Mouse (Mus musculus): ENCODE measurements around the gene Arel1. TPM values are rescaled to one million over a fixed set of nuclear protein-coding genes. Genes with fewer than 3 reads are reported as not detected.
A peak's percentile ranks its signal among the peaks of the same experiment; 100 is the strongest.

Gene Arel1
- polyA plus RNA-seq (2015; fragmentation: Nextera tagmentation; extraction: Ambion mirVana): 30.8 and 31.1 TPM in 2 replicates

GRCm38 (mm10) chr12:84970428-84971096 is at the start of gene Arel1, which contains the start of gene Fcf1:
TSS of gene Arel1 (minus strand) at chr12:84970900.
TSS of gene Fcf1 (plus strand) at chr12:84970897.
- Histone ChIP-seq H3K27ac (replicated peaks) (peak within 1 kb of the TSS; percentile 72), H3K9ac (peak within 1 kb of the TSS; percentile 72)

GRCm38 (mm10) chr12:85012185-85012584 is 41.5 kb upstream of the Arel1 start:
- ATAC-seq (ENCODE audit: low FRiP score, low read depth): no peak
- no peaks in the 10 kb centered on the region for H3K4me1 ChIP-seq (replicated peaks)
- H3K4me3 ChIP-seq: no peak overlapping the region
- H3K4me2 ChIP-seq: no peak overlapping the region
- peaks cover 39% of the 10 kb centered on the region for H3K36me3 ChIP-seq
- H3K27ac ChIP-seq (replicated peaks): no peak overlapping the region
- no peaks in the 10 kb centered on the region for H3K27me3 ChIP-seq
- no peak overlapping the region for H3K9ac ChIP-seq
- H3K9me3 ChIP-seq: no peaks in the 10 kb centered on the region
- WGBS: 94% methylated on average over 2 of the region's 2 CpGs

More at GRCm38 (mm10) chr12:84970428-84971096, at the start of gene Arel1, which contains the start of gene Fcf1:
- peak within 1 kb of the TSS; percentile 70 for H3K4me2 ChIP-seq
- peak within 1 kb of the TSS; percentile 65 for H3K4me3 ChIP-seq
- peaks cover 25% of the 10 kb centered on the region; the same call in 1 of the 2 replicates for H3K36me3 ChIP-seq
- WGBS: under 1% methylated on average over 42 of the region's 42 CpGs
- no peaks in the 10 kb centered on the region for H3K27me3 ChIP-seq
- H3K4me1 ChIP-seq (replicated peaks): peaks cover 25% of the 10 kb centered on the region
- ATAC-seq (ENCODE audit: low FRiP score, low read depth): peak; percentile 84
- no peaks in the 10 kb centered on the region for H3K9me3 ChIP-seq

- H3K9ac ChIP-seq: no peak overlapping the region
- no peaks in the 10 kb centered on the region for H3K9me3 ChIP-seq
- no peak overlapping the region for H3K27ac ChIP-seq (replicated peaks)
- no peaks in the 10 kb centered on the region for H3K4me1 ChIP-seq (replicated peaks)
- H3K27me3 ChIP-seq: no peaks in the 10 kb centered on the region
- no peak overlapping the region for H3K4me3 ChIP-seq
- WGBS: 88% methylated on average over 2 of the region's 2 CpGs
- ATAC-seq (ENCODE audit: low FRiP score, low read depth): no peak
- peaks cover 28% of the 10 kb centered on the region for H3K36me3 ChIP-seq
- H3K4me2 ChIP-seq: no peak overlapping the region
Observed at GRCm38 (mm10) chr12:85010541-85010940, 39.8 kb upstream of the Arel1 start.

- 86% methylated on average over 1 of the region's 1 CpGs for WGBS
- Histone ChIP-seq H3K9me3 (no peaks in the 10 kb centered on the region), H3K36me3 (peaks cover 25% of the 10 kb centered on the region), H3K4me1 (replicated peaks) (no peaks in the 10 kb centered on the region), H3K27ac (replicated peaks) (no peak overlapping the region), H3K9ac (no peak overlapping the region), H3K4me3 (no peak overlapping the region), H3K27me3 (no peaks in the 10 kb centered on the region), H3K4me2 (no peak overlapping the region)
- ATAC-seq (ENCODE audit: low FRiP score, low read depth): no peak
Observed at GRCm38 (mm10) chr12:85009776-85010175, 39.1 kb upstream of the Arel1 start.

- Histone ChIP-seq H3K4me2 (no peak overlapping the region), H3K9ac (no peak overlapping the region), H3K4me1 (replicated peaks) (no peaks in the 10 kb centered on the region), H3K4me3 (no peak overlapping the region), H3K27ac (replicated peaks) (no peak overlapping the region), H3K36me3 (peaks cover 9% of the 10 kb centered on the region; the same call in 1 of the 2 replicates), H3K9me3 (no peaks in the 10 kb centered on the region), H3K27me3 (no peaks in the 10 kb centered on the region)
- no peak for ATAC-seq (ENCODE audit: low FRiP score, low read depth)
Observed at GRCm38 (mm10) chr12:85007021-85007420, 36.3 kb upstream of the Arel1 start.

- Histone ChIP-seq H3K27ac (replicated peaks) (no peak overlapping the region), H3K9me3 (no peaks in the 10 kb centered on the region), H3K4me3 (no peak overlapping the region), H3K4me1 (replicated peaks) (no peaks in the 10 kb centered on the region), H3K27me3 (no peaks in the 10 kb centered on the region), H3K9ac (no peak overlapping the region), H3K4me2 (no peak overlapping the region), H3K36me3 (peaks cover 9% of the 10 kb centered on the region; the same call in 1 of the 2 replicates)
- no peak for ATAC-seq (ENCODE audit: low FRiP score, low read depth)
- WGBS: 97% methylated on average over 1 of the region's 1 CpGs
Observed at GRCm38 (mm10) chr12:85006206-85006605, 35.5 kb upstream of the Arel1 start.

- ATAC-seq (ENCODE audit: low FRiP score, low read depth): no peak
- H3K9ac ChIP-seq: peak overlapping the region; percentile 97; the same call in 1 of the 2 replicates
- H3K36me3 ChIP-seq: peaks cover 4% of the 10 kb centered on the region; the same call in 1 of the 2 replicates
- H3K4me3 ChIP-seq: peak overlapping the region; percentile 98
- H3K27me3 ChIP-seq: no peaks in the 10 kb centered on the region
- no peaks in the 10 kb centered on the region for H3K9me3 ChIP-seq
- peaks cover 24% of the 10 kb centered on the region for H3K4me1 ChIP-seq (replicated peaks)
- H3K27ac ChIP-seq (replicated peaks): no peak overlapping the region
- H3K4me2 ChIP-seq: peak overlapping the region; percentile 94
Observed at GRCm38 (mm10) chr12:84999053-84999452, 28.4 kb upstream of the Arel1 start.

GRCm38 (mm10) chr12:84996501-84997398 is 26.1 kb upstream of the Arel1 start:
- Histone ChIP-seq H3K9ac (peak overlapping the region; percentile 97), H3K4me1 (replicated peaks) (peaks cover 24% of the 10 kb centered on the region), H3K27me3 (no peaks in the 10 kb centered on the region), H3K27ac (replicated peaks) (peak overlapping the region; percentile 93), H3K9me3 (no peaks in the 10 kb centered on the region), H3K36me3 (no peaks in the 10 kb centered on the region), H3K4me3 (peak overlapping the region; percentile 98), H3K4me2 (peak overlapping the region; percentile 94)
- peak; percentile 69 for ATAC-seq (ENCODE audit: low FRiP score, low read depth)
- WGBS: 2% methylated on average over 23 of the region's 44 CpGs

- H3K4me3 ChIP-seq: peak within 1 kb of the TSS; percentile 98
- peak within 1 kb of the TSS; percentile 94 for H3K4me2 ChIP-seq
- WGBS: under 1% methylated on average over 45 of the region's 45 CpGs
- H3K9me3 ChIP-seq: no peaks in the 10 kb centered on the region
- H3K9ac ChIP-seq: peak within 1 kb of the TSS; percentile 97
- no peaks in the 10 kb centered on the region for H3K27me3 ChIP-seq
- ATAC-seq (ENCODE audit: low FRiP score, low read depth): peak; percentile 97
- H3K27ac ChIP-seq (replicated peaks): peak within 1 kb of the TSS; percentile 93
- H3K4me1 ChIP-seq (replicated peaks): peaks cover 24% of the 10 kb centered on the region
- H3K36me3 ChIP-seq: no peaks in the 10 kb centered on the region
Observed at GRCm38 (mm10) chr12:84996083-84996496, 25.4 kb upstream of the Arel1 start, which contains the start of gene Ylpm1. TSS of gene Ylpm1 (plus strand) at chr12:84996321.

- H3K9me3 ChIP-seq: no peaks in the 10 kb centered on the region
- 93% methylated on average over 9 of the region's 9 CpGs for WGBS
- no peak overlapping the region for H3K27ac ChIP-seq (replicated peaks)
- H3K4me2 ChIP-seq: peak overlapping the region; percentile 94
- H3K9ac ChIP-seq: peak overlapping the region; percentile 29; the same call in 1 of the 2 replicates
- no peaks in the 10 kb centered on the region for H3K36me3 ChIP-seq
- peaks cover 24% of the 10 kb centered on the region for H3K4me1 ChIP-seq (replicated peaks)
- H3K27me3 ChIP-seq: no peaks in the 10 kb centered on the region
- peak overlapping the region; percentile 98 for H3K4me3 ChIP-seq
- ATAC-seq (ENCODE audit: low FRiP score, low read depth): no peak
Observed at GRCm38 (mm10) chr12:84995112-84995761, 24.5 kb upstream of the Arel1 start.

- ATAC-seq (ENCODE audit: low FRiP score, low read depth): no peak
- H3K9ac ChIP-seq: no peak overlapping the region
- H3K27me3 ChIP-seq: no peaks in the 10 kb centered on the region
- no peaks in the 10 kb centered on the region for H3K4me1 ChIP-seq (replicated peaks)
- H3K36me3 ChIP-seq: 0 out of 2 replicates have a peak, but pooled peaks cover 4% of the 10 kb centered on the region
- H3K4me2 ChIP-seq: no peak overlapping the region
- no peaks in the 10 kb centered on the region for H3K9me3 ChIP-seq
- 73% methylated on average over 4 of the region's 4 CpGs for WGBS
- H3K4me3 ChIP-seq: no peak overlapping the region
- H3K27ac ChIP-seq (replicated peaks): no peak overlapping the region
Observed at GRCm38 (mm10) chr12:84989456-84989855, 18.8 kb upstream of the Arel1 start.
